Mouse (Mus musculus) heart, embryonic 11.5 days (tissue): ENCODE results near the gene Fam92b. TPM values are rescaled to one million over a fixed set of nuclear protein-coding genes. Genes with fewer than 3 reads are reported as not detected.

ENCODE experiments used
- ATAC-seq: fragments of 200-750 bp; cut with Nextera tagmentation; replicated peaks from 2 replicates; pipeline ENCODE4 v1.8.0; 2017; ENCODE audit warnings: moderate library complexity; ENCODE audit not compliant: insufficient number of reproducible peaks, low FRiP score, low TSS enrichment
- H3K27ac ChIP-seq: fragments of 300-500 bp; sonication (generic); 2 replicates; pipeline ENCODE4 v1.5.1; 2014; ENCODE audit warnings: mild to moderate bottlenecking, low read depth, low read length
- H3K27me3 ChIP-seq: fragments of 300-500 bp; sonication (generic); 2 replicates; pipeline ENCODE4 v1.6.1; 2014; ENCODE audit warnings: mild to moderate bottlenecking, low read length, mixed read lengths; ENCODE audit not compliant: control insufficient read depth, insufficient read depth
- H3K36me3 ChIP-seq: fragments of 300-500 bp; sonication (generic); 2 replicates; pipeline ENCODE4 v1.6.1; 2014; ENCODE audit warnings: mild to moderate bottlenecking, low read length, moderate library complexity, mixed read lengths; ENCODE audit not compliant: control insufficient read depth, insufficient read depth
- H3K4me1 ChIP-seq: fragments of 300-500 bp; sonication (generic); 2 replicates; pipeline ENCODE4 v1.6.1; 2014; ENCODE audit warnings: low read length; ENCODE audit not compliant: control insufficient read depth, insufficient read depth
- H3K4me2 ChIP-seq: fragments of 300-500 bp; sonication (generic); 2 replicates; pipeline ENCODE4 v1.6.1; 2014; ENCODE audit warnings: mild to moderate bottlenecking, moderate library complexity
- H3K4me3 ChIP-seq: fragments of 300-500 bp; sonication (generic); 2 replicates; pipeline ENCODE4 v1.5.1; 2014; ENCODE audit warnings: low read depth, low read length
- H3K9ac ChIP-seq: fragments of 300-500 bp; sonication (generic); 2 replicates; pipeline ENCODE4 v1.6.1; 2014; ENCODE audit warnings: mild to moderate bottlenecking, low read depth, low read length, moderate library complexity
- H3K9me3 ChIP-seq: fragments of 300-500 bp; sonication (generic); replicated peaks from 2 replicates; pipeline ENCODE4 v1.6.1; 2016; ENCODE audit warnings: low read length; ENCODE audit not compliant: control insufficient read depth
- WGBS: fragments of 180-500 bp; shearing (Covaris S2); extraction: QIAGEN DNeasy Blood & Tissue Kit; methylation state at CpG from one replicate; pipeline ENCODE4 v1.1.7; 2014; ENCODE audit not compliant: insufficient replicate concordance; 5-methylcytosine and 5-hydroxymethylcytosine counted together
- polyA plus RNA-seq: library from polyadenylated mRNA; unstranded; fragments of >200 nt; fragmentation: Nextera tagmentation; extraction: Ambion mirVana; gene quantifications from 2 replicates; pipeline ENCODE4 v1.2.1, GENCODE M21; 2014

The Fam92b gene
- 0.41 TPM in 1 of 2 replicates, not detected in the other for polyA plus RNA-seq

- Histone ChIP-seq H3K4me3 (no peak within 1 kb of the TSS), H3K36me3 (no peaks in the 10 kb centered on the region), H3K9me3 (no peaks in the 10 kb centered on the region), H3K4me2 (peak within 1 kb of the TSS; percentile 34), H3K27ac (no peak within 1 kb of the TSS), H3K4me1 (peaks cover 22% of the 10 kb centered on the region), H3K9ac (no peak within 1 kb of the TSS), H3K27me3 (peaks cover 31% of the 10 kb centered on the region)
- peak; percentile 79 for ATAC-seq
- WGBS, result under 1% methylated on average over 17 of the region's 26 CpGs
Observed at GRCm38 (mm10) chr8:120177318-120178123, at the start of gene Fam92b. Fam92b (minus strand) TSS chr8:120177466.

GRCm38 (mm10) chr8:120225421-120226151 is 48.3 kb upstream of the Fam92b start:
- H3K4me1 ChIP-seq, result peaks cover 43% of the 10 kb centered on the region
- no peaks in the 10 kb centered on the region for H3K9me3 ChIP-seq
- 58% methylated on average over 10 of the region's 10 CpGs for WGBS
- H3K27me3 ChIP-seq, result peaks cover 18% of the 10 kb centered on the region
- no peak for ATAC-seq
- H3K36me3 ChIP-seq, result no peaks in the 10 kb centered on the region
- H3K27ac ChIP-seq, result no peak overlapping the region
- H3K9ac ChIP-seq, result no peak overlapping the region; the same call in 1 of the 2 replicates
- H3K4me3 ChIP-seq, result no peak overlapping the region
- H3K4me2 ChIP-seq, result no peak overlapping the region

- Histone ChIP-seq H3K9ac (no peak overlapping the region), H3K4me1 (peaks cover 43% of the 10 kb centered on the region)
Observed at GRCm38 (mm10) chr8:120224521-120225420, 47.5 kb upstream of the Fam92b start.

GRCm38 (mm10) chr8:120222548-120222947 is 45.3 kb upstream of the Fam92b start:
- peaks cover 40% of the 10 kb centered on the region for H3K4me1 ChIP-seq
- H3K4me3 ChIP-seq, result no peak overlapping the region
- no peak overlapping the region for H3K4me2 ChIP-seq
- WGBS, result 58% methylated on average over 11 of the region's 11 CpGs
- H3K27me3 ChIP-seq, result no peaks in the 10 kb centered on the region; the same call in 1 of the 2 replicates
- no peak overlapping the region for H3K9ac ChIP-seq
- H3K9me3 ChIP-seq, result no peaks in the 10 kb centered on the region
- ATAC-seq, result no peak
- H3K27ac ChIP-seq, result no peak overlapping the region
- H3K36me3 ChIP-seq, result no peaks in the 10 kb centered on the region

More at GRCm38 (mm10) chr8:120224521-120225420, 47.5 kb upstream of the Fam92b start:
- Histone ChIP-seq H3K4me3 (no peak overlapping the region), H3K4me2 (no peak overlapping the region), H3K9me3 (no peaks in the 10 kb centered on the region), H3K27me3 (peaks cover 9% of the 10 kb centered on the region), H3K36me3 (no peaks in the 10 kb centered on the region), H3K27ac (no peak overlapping the region)
- ATAC-seq, result no peak
- WGBS, result 52% methylated on average over 11 of the region's 11 CpGs

GRCm38 (mm10) chr8:120216855-120217830 is 39.9 kb upstream of the Fam92b start:
- H3K4me1 ChIP-seq, result peaks cover 41% of the 10 kb centered on the region

GRCm38 (mm10) chr8:120215416-120216141 is 38.3 kb upstream of the Fam92b start:
- no peaks in the 10 kb centered on the region for H3K9me3 ChIP-seq
- peaks cover 50% of the 10 kb centered on the region for H3K4me1 ChIP-seq
- H3K4me3 ChIP-seq, result no peak overlapping the region
- H3K4me2 ChIP-seq, result no peak overlapping the region
- ATAC-seq, result no peak
- peak overlapping the region; percentile 1; the same call in 1 of the 2 replicates for H3K27ac ChIP-seq
- H3K9ac ChIP-seq, result no peak overlapping the region
- H3K27me3 ChIP-seq, result no peaks in the 10 kb centered on the region
- no peaks in the 10 kb centered on the region for H3K36me3 ChIP-seq
- WGBS, result 43% methylated on average over 7 of the region's 7 CpGs

More at GRCm38 (mm10) chr8:120216855-120217830, 39.9 kb upstream of the Fam92b start:
- Histone ChIP-seq H3K4me2 (peak overlapping the region; percentile 11; the same call in 1 of the 2 replicates), H3K4me3 (no peak overlapping the region), H3K9me3 (no peaks in the 10 kb centered on the region), H3K27me3 (no peaks in the 10 kb centered on the region), H3K9ac (peak overlapping the region; percentile 23; the same call in 1 of the 2 replicates), H3K36me3 (no peaks in the 10 kb centered on the region), H3K27ac (peak overlapping the region; percentile 57)
- ATAC-seq, result no peak
- WGBS, result 11% methylated on average over 12 of the region's 13 CpGs

- WGBS, result 59% methylated on average over 5 of the region's 5 CpGs
Observed at GRCm38 (mm10) chr8:120213939-120214338, 36.7 kb upstream of the Fam92b start.

More at GRCm38 (mm10) chr8:120213939-120214338, 36.7 kb upstream of the Fam92b start:
- H3K9me3 ChIP-seq, result no peaks in the 10 kb centered on the region
- peaks cover 44% of the 10 kb centered on the region for H3K4me1 ChIP-seq
- 0 out of 2 replicates have a peak, but pooled peaks cover 6% of the 10 kb centered on the region for H3K27me3 ChIP-seq
- H3K9ac ChIP-seq, result no peak overlapping the region
- ATAC-seq, result no peak
- no peak overlapping the region for H3K4me2 ChIP-seq
- no peak overlapping the region for H3K4me3 ChIP-seq
- no peak overlapping the region for H3K27ac ChIP-seq
- no peaks in the 10 kb centered on the region for H3K36me3 ChIP-seq
